Mouse (Mus musculus): ENCODE measurements around the gene Nanos1. TPM values are rescaled to one million over a fixed set of nuclear protein-coding genes. Genes with fewer than 3 reads are reported as not detected.

The Nanos1 gene
- total and polyA plus RNA-seq, 3 experiments: 1.2 to 3.2 (median 1.3) TPM

- Histone ChIP-seq H3K9me3 (replicated peaks; ENCODE audit: low read length) (no peaks in the 10 kb centered on the region), H3K4me3 (replicated peaks in 1 of 3; ENCODE audit: low read depth in 2 of 3, low read length in 2 of 3, poor library complexity in 1 of 3) (no peak overlapping the region), H3K27ac (ENCODE audit: insufficient read depth, low read depth) (no peak overlapping the region), H3K36me3 (replicated peaks in 1 of 2; ENCODE audit: control insufficient read depth in 1 of 2, insufficient read depth in 1 of 2, low read length in 1 of 2) (peaks cover 0 to 2% of the 10 kb centered on the region in 2 experiments), H3K4me2 (ENCODE audit: insufficient read depth, low read depth, poor library complexity, severe bottlenecking) (no peak overlapping the region), H3K4me1 (ENCODE audit: control insufficient read depth in 1 of 2, insufficient read depth in 2 of 2) (peaks cover 0 to 10% of the 10 kb centered on the region in 2 experiments; a peak in 2 of 4 replicates), H3K9ac (ENCODE audit: insufficient read depth, low read depth) (no peak overlapping the region), H3K79me2 (replicated peaks; ENCODE audit: control insufficient read depth, extremely low read depth, insufficient read depth, poor library complexity, severe bottlenecking) (peaks cover 17% of the 10 kb centered on the region), H3K27me3 (replicated peaks) (peaks cover 4% of the 10 kb centered on the region)
- in situ Hi-C loops (cut with MboI; ENCODE audit: low pct_ligation_motif_present, low pct_unique_long_range_greater_than_20kb, low sequenced_read_pairs) (no loop called here), dilution Hi-C loops (cut with MboI; ENCODE audit: extremely low pct_ligation_motif_present, extremely low pct_unique_long_range_greater_than_20kb, low sequenced_read_pairs) (no loop called here)
- no peak for DNase-seq (ENCODE audit: extremely low read depth)
- no peak for TF ChIP-seq IRF4 (IDR thresholded peaks at IDR 0.05; ENCODE audit: low read depth, low read length)
- TF ChIP-seq RCOR1 (conservative IDR thresholded peaks at IDR 0.05; ENCODE audit: low read depth, low read length): no peak
- no peak for TF ChIP-seq ELF1 (IDR thresholded peaks at IDR 0.05; ENCODE audit: low read depth, low read length)
- no peak for TF ChIP-seq KAT2A (IDR thresholded peaks at IDR 0.05; ENCODE audit: insufficient replicate concordance, low read length)
- no peak for TF ChIP-seq MAZ (IDR thresholded peaks at IDR 0.05; ENCODE audit: low read depth, low read length)
Observed at GRCm38 (mm10) chr19:60793170-60793707, 37.5 kb downstream of the Nanos1 start.

- no peak for DNase-seq (ENCODE audit: extremely low read depth)
- in situ Hi-C loops (cut with MboI; ENCODE audit: low pct_ligation_motif_present, low pct_unique_long_range_greater_than_20kb, low sequenced_read_pairs): no loop called here
Observed at GRCm38 (mm10) chr19:60795244-60795643, 39.5 kb downstream of the Nanos1 start.

GRCm38 (mm10) chr19:60797415-60797814, 41.6 kb downstream of the Nanos1 start:
- no peaks in the 10 kb centered on the region for H3K36me3 ChIP-seq (replicated peaks in 1 of 2; ENCODE audit: control insufficient read depth in 1 of 2, insufficient read depth in 1 of 2, low read length in 1 of 2)
- H3K4me1 ChIP-seq (ENCODE audit: control insufficient read depth in 1 of 2, insufficient read depth in 2 of 2): peaks cover 0 to 5% of the 10 kb centered on the region in 2 experiments; a peak in 2 of 4 replicates
- dilution Hi-C loops (cut with MboI; ENCODE audit: extremely low pct_ligation_motif_present, extremely low pct_unique_long_range_greater_than_20kb, low sequenced_read_pairs): no loop called here
- TF ChIP-seq USF1 (IDR thresholded peaks at IDR 0.05; ENCODE audit: low read depth, low read length) (no peak), MEF2A (IDR thresholded peaks at IDR 0.05; ENCODE audit: borderline replicate concordance, low read depth, low read length) (no peak), TCF12 (IDR thresholded peaks at IDR 0.05; ENCODE audit: low read depth, low read length) (no peak), ETS1 (conservative IDR thresholded peaks at IDR 0.05; ENCODE audit: low read depth, low read length) (no peak), JUN (IDR thresholded peaks at IDR 0.05; ENCODE audit: insufficient read depth, low read depth, low read length) (no peak), SIN3A (IDR thresholded peaks at IDR 0.05; ENCODE audit: low read length) (no peak), KAT2A (IDR thresholded peaks at IDR 0.05; ENCODE audit: insufficient replicate concordance, low read length) (no peak), ZC3H11A (IDR thresholded peaks at IDR 0.05; ENCODE audit: low read depth, low read length) (no peak), CHD1 (IDR thresholded peaks at IDR 0.05; ENCODE audit: low read depth, low read length) (no peak), RAD21 (IDR thresholded peaks at IDR 0.05; ENCODE audit: low read depth, low read length) (no peak), USF2 (conservative IDR thresholded peaks at IDR 0.05; ENCODE audit: low read depth, low read length) (no peak), IRF4 (IDR thresholded peaks at IDR 0.05; ENCODE audit: low read depth, low read length) (no peak), POLR2A (IDR thresholded peaks at IDR 0.05; ENCODE audit: low read depth, low read length) (no peak), TBP (conservative IDR thresholded peaks at IDR 0.05; ENCODE audit: low read depth, low read length) (no peak), EP300 (IDR thresholded peaks at IDR 0.05; ENCODE audit: low read length) (no peak), MXI1 (IDR thresholded peaks at IDR 0.05; ENCODE audit: low read depth, low read length) (no peak), CTCF (conservative IDR thresholded peaks at IDR 0.05 in 1 of 2, IDR thresholded peaks at IDR 0.05 in 1 of 2; ENCODE audit: low read depth in 2 of 2, low read length in 2 of 2) (no peak)
- no peak overlapping the region for H3K27ac ChIP-seq (ENCODE audit: insufficient read depth, low read depth)
- H3K4me3 ChIP-seq (replicated peaks in 1 of 3; ENCODE audit: low read depth in 2 of 3, low read length in 2 of 3, poor library complexity in 1 of 3): no peak overlapping the region
- H3K27me3 ChIP-seq (replicated peaks): peaks cover 4% of the 10 kb centered on the region
- in situ Hi-C loops (cut with MboI; ENCODE audit: low pct_ligation_motif_present, low pct_unique_long_range_greater_than_20kb, low sequenced_read_pairs): no loop called here
- H3K79me2 ChIP-seq (replicated peaks; ENCODE audit: control insufficient read depth, extremely low read depth, insufficient read depth, poor library complexity, severe bottlenecking): no peaks in the 10 kb centered on the region
- no peak for DNase-seq (ENCODE audit: extremely low read depth)
- H3K4me2 ChIP-seq (ENCODE audit: insufficient read depth, low read depth, poor library complexity, severe bottlenecking): no peak overlapping the region
- H3K9me3 ChIP-seq (replicated peaks; ENCODE audit: low read length): no peaks in the 10 kb centered on the region
- H3K9ac ChIP-seq (ENCODE audit: insufficient read depth, low read depth): no peak overlapping the region

More at GRCm38 (mm10) chr19:60795244-60795643, 39.5 kb downstream of the Nanos1 start:
- H3K36me3 ChIP-seq (replicated peaks in 1 of 2; ENCODE audit: control insufficient read depth in 1 of 2, insufficient read depth in 1 of 2, low read length in 1 of 2): no peaks in the 10 kb centered on the region
- H3K79me2 ChIP-seq (replicated peaks; ENCODE audit: control insufficient read depth, extremely low read depth, insufficient read depth, poor library complexity, severe bottlenecking): peaks cover 2% of the 10 kb centered on the region
- no peak overlapping the region for H3K9ac ChIP-seq (ENCODE audit: insufficient read depth, low read depth)
- no peak overlapping the region for H3K27ac ChIP-seq (ENCODE audit: insufficient read depth, low read depth)
- peaks cover 4% of the 10 kb centered on the region for H3K27me3 ChIP-seq (replicated peaks)
- no peak overlapping the region for H3K4me2 ChIP-seq (ENCODE audit: insufficient read depth, low read depth, poor library complexity, severe bottlenecking)
- H3K4me3 ChIP-seq (replicated peaks in 1 of 3; ENCODE audit: low read depth in 2 of 3, low read length in 2 of 3, poor library complexity in 1 of 3): no peak overlapping the region
- TF ChIP-seq MYC (IDR thresholded peaks at IDR 0.05; ENCODE audit: low read depth, low read length): peak; percentile 67; the same call in 1 of the 2 replicates
- TF ChIP-seq ZNF384 (IDR thresholded peaks at IDR 0.05; ENCODE audit: low read depth, low read length): no peak
- H3K4me1 ChIP-seq (ENCODE audit: control insufficient read depth in 1 of 2, insufficient read depth in 2 of 2): peaks cover 0 to 10% of the 10 kb centered on the region in 2 experiments; a peak in 2 of 4 replicates
- no peaks in the 10 kb centered on the region for H3K9me3 ChIP-seq (replicated peaks; ENCODE audit: low read length)
- dilution Hi-C loops (cut with MboI; ENCODE audit: extremely low pct_ligation_motif_present, extremely low pct_unique_long_range_greater_than_20kb, low sequenced_read_pairs): no loop called here

Measured in CH12.LX (cell line).